12 mouse cellular contexts compared by ENCODE assay signal in the genomic region with DNA sequence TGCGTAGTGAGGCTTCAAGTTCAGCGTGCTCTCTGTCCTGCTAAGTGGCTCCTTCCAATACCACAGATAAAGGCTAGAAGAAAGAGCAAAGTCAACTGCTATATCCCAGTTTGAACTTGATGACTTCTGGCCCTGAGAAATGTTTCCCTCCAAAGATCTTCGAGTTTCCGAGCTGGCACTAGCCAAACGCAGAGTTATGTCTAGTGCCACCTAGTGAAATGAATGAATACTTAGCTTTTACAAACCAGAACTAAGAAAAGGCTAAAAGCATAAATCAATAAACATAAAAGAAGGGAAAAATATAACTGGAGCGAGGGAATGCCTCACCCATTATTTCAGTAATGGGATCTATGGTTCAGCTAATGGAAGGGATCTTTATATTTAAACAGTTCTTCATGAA.
A peak's percentile ranks its signal among the peaks of the same experiment; 100 is the strongest.
DNase-seq lines count a peak whose midpoint lies in the region; ATAC-seq and TF ChIP-seq lines count a peak whose summit lies in the region.
"Had no signal": no experiment of that assay in that cellular context is flagged by ENCODE, and none has a peak within 500 bp of the region (broad histone marks: within the 10 kb centered on the region; RNA-seq: fewer than 3 reads in every experiment).

No protein-coding gene starts in this region.

- peak; percentile 14 for DNase-seq in adrenal gland, postnatal 14 days
- no peak for DNase-seq in adrenal gland, postnatal 36 days
- DNase-seq in heart, postnatal 4 days, result peak; percentile 18
- no peak for DNase-seq in heart, postnatal 25 days (ENCODE audit: low spot score)
- DNase-seq in lung, embryonic 14.5 days, result peak; percentile 79
- DNase-seq in lung, postnatal 4 days, result no peak
- peak; percentile 12 for DNase-seq in mesoderm, embryonic 11.5 days (ENCODE audit: low read depth, low spot score)
- no peak for DNase-seq in spleen, postnatal 36 days (ENCODE audit: low spot score in 2 of 2)
- DNase-seq: thymus, postnatal 4 days had no signal

- H3K9ac ChIP-seq in lung, embryonic 14.5 days, result no peak overlapping the region
- H3K9ac ChIP-seq: forebrain, embryonic 13.5 days; intestine, embryonic 15.5 days; liver, embryonic 14.5 days had no signal

- H3K27me3 ChIP-seq in lung, embryonic 14.5 days (ENCODE audit: insufficient read depth, low read length), result no peaks in the 10 kb centered on the region
- H3K27me3 ChIP-seq: forebrain, embryonic 13.5 days; intestine, embryonic 15.5 days had no signal

- intact Hi-C loops in heart, postnatal 25 days (cut with DNase I), result loop anchor here (5.0 to 10.0 kb wide), 5 partner anchors 130 to 850 kb away; no protein-coding TSS in a partner anchor

- H3K4me2 ChIP-seq in lung, embryonic 14.5 days, result no peak overlapping the region
- H3K4me2 ChIP-seq: forebrain, embryonic 13.5 days; intestine, embryonic 15.5 days had no signal

- TF ChIP-seq CTCF in lung, embryonic 14.5 days (IDR thresholded peaks at IDR 0.05; ENCODE audit: low read depth), result peak; percentile 61

- no peaks in the 10 kb centered on the region for H3K36me3 ChIP-seq in lung, embryonic 14.5 days (ENCODE audit: insufficient read depth)
- H3K36me3 ChIP-seq: intestine, embryonic 15.5 days had no signal

- no peaks in the 10 kb centered on the region for H3K4me1 ChIP-seq in lung, embryonic 14.5 days (ENCODE audit: insufficient read depth)
- H3K4me1 ChIP-seq: forebrain, embryonic 13.5 days; intestine, embryonic 15.5 days had no signal

- no peaks in the 10 kb centered on the region for H3K9me3 ChIP-seq in lung, embryonic 14.5 days (ENCODE audit: low read depth, low read length)
- H3K9me3 ChIP-seq: forebrain, embryonic 13.5 days; intestine, embryonic 15.5 days had no signal

- no peak overlapping the region for H3K27ac ChIP-seq in lung, embryonic 14.5 days (ENCODE audit: low read depth)
- H3K27ac ChIP-seq: forebrain, embryonic 13.5 days; intestine, embryonic 15.5 days; liver, embryonic 14.5 days had no signal

- WGBS in lung, embryonic 14.5 days, result 34% methylated on average over 6 of the region's 6 CpGs

- no peak overlapping the region for H3K4me3 ChIP-seq in lung, embryonic 14.5 days (ENCODE audit: low read depth, low read length)
- H3K4me3 ChIP-seq: forebrain, embryonic 13.5 days; intestine, embryonic 15.5 days had no signal

- no peak for ATAC-seq in lung, embryonic 14.5 days (ENCODE audit: insufficient read depth)
- ATAC-seq: forebrain, embryonic 13.5 days; intestine, embryonic 15.5 days had no signal

Comparison
In these comparisons a context has a peak if more than half of its experiments do, and no peak if none do; other contexts are left out.
1. DNase-seq: peak in adrenal gland, postnatal 14 days (single experiment), heart, postnatal 4 days (single experiment), lung, embryonic 14.5 days (single experiment) and mesoderm, embryonic 11.5 days (single experiment); none in adrenal gland, postnatal 36 days (0 of 2), heart, postnatal 25 days (single experiment), lung, postnatal 4 days (0 of 2) and spleen, postnatal 36 days (0 of 2).